Mouse (Mus musculus): ENCODE results near the gene Rnf123.

DNA sequence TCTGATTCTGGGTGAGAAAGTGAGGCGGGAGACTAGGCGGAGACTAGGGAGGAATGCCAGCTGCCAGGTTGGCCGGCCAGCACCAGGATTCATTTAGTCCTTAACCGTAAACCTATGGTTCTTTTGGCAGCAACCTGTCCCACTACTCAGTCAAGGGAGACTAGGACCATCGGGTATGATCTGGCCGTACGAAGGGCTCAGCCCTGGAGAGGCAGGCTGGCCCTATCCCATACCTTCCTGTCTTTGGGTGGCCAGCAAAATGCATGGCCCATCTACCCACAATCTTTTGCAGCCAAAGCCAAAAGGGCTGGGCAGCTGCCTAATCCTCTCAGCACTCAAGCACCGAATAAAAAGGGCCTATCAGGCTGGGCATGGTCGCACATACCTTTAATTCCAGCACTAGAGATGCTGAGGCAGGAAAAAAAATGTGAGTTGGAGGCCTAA is 10.6 kb downstream of the Rnf123 start:
- TF ChIP-seq POLR2A (IDR thresholded peaks at IDR 0.05; ENCODE audit: borderline replicate concordance, insufficient read depth, low read length) (0 out of 2 replicates have a peak, but pooled peaks have one; percentile 26), CTCF (IDR thresholded peaks at IDR 0.05; ENCODE audit: borderline replicate concordance, insufficient read depth, low read depth, low read length) (no peak)

All from cerebellum, adult 2 months (tissue).